Mouse (Mus musculus): Measurements from ENCODE around the gene Mknk1.

The Mknk1 gene

DNA sequence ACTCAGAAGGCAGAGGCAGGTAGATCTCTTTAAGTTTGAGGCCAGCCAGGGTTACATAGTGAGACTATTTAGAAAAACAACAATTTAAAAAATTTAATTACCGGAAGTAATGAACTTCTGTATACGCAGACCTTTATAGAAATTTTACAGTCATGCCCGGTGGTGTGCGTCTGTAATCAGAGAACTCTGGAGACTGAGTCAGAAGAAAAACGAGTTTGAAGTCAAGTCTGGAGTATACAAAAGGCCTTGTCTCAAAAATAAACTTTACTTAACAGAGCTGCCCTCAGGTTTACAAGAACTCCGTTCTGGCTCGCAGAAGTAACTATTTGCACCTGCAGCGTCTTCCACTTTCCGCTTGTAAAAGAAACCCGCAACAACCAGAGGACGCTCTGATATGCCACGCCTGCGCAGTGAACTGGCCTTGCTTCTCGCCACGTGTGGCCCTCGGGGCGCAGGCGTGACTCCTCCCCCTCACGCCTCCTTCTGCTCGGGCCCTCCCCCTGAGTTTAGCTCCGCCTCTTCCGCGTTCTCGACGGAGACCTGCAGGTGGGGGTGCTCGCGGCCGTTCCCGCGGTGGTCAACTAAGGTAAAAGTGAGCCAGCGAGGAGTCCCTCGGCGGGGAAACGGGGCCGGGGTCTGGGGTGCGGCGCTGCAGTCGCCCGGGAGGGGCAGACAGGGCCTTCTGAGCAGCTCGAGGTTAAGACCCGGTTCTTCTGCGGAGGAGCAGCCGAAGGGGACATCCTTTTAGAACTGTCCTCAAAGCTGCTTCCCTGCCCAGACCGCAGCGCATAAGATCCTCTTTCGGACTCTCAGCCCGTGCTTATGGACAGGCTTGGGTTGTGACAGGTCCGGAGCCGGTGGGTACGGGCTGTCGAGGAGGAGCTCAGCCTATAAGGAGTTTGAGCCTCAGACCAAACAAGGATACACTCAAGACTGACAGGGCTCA, at the start of gene Mknk1:
TSS of gene Mknk1 (plus strand) at position 503 of the 946 bp plus-strand sequence.
- DNase-seq: peak; percentile 83

DNA sequence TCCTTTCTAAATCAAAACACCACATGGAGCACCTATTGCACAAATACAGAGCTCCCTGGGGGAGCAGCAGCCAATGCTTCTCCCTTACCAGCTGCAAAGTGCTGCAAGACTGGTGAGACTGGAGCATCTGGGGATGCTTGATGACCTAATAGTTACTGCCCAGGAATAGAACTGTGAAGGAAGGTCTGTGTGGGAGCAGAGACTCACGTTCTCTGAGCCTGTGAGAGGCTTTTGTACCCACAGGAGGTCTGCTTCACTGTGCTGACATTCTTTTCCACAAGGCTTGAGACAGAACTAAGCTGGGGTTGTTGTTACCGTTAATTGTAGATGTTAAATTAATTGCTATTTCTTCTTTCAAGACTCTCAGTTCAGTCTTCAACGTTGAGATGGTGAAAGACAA, 48.1 kb upstream of the Mknk1 start:
- no peak for DNase-seq

DNA sequence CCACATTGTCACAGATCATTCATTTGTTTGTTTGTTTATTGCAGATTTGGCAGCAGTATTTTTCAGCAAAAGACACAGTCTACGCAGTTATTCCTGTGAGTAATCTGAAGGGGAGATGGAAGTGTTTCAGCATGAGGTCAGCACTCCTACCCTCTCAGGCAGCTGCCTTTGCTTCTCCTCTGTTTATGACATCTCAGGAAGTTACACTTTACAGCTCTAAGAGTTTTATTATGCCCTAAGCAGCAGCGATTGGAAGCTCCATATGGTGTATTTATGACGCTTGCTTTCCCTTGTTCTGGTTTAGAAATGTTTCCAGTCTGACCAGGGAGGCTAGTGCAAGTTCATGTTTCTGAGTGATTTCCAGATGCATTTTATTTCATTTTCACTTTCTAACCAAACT, 43.6 kb upstream of the Mknk1 start:
- DNase-seq: no peak

- no peak for DNase-seq
Observed at GRCm38 (mm10) chr4:115799981-115800380, 39.0 kb upstream of the Mknk1 start.

- DNase-seq: no peak
Observed at GRCm38 (mm10) chr4:115812326-115812725, 26.7 kb upstream of the Mknk1 start.

DNA sequence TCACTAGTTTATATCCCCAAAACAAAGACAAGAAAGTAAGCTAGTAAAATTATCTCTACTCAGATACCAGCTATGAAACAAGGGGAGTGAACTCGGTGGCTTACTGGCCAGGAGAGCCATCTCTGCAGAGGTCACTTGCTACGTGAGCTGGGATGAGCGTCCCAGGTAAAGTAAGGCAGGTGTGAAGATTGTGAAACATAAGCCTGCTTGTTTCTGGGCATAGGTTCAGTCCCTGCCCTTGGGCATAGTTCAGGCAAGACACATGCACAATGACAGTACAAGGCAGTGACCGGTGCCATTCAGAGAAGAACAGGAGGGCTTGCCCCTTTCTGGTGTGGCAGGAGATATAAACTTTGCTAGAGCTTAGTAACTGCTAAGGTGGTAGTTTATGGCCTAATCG, 23.4 kb upstream of the Mknk1 start:
- no peak for DNase-seq

DNA sequence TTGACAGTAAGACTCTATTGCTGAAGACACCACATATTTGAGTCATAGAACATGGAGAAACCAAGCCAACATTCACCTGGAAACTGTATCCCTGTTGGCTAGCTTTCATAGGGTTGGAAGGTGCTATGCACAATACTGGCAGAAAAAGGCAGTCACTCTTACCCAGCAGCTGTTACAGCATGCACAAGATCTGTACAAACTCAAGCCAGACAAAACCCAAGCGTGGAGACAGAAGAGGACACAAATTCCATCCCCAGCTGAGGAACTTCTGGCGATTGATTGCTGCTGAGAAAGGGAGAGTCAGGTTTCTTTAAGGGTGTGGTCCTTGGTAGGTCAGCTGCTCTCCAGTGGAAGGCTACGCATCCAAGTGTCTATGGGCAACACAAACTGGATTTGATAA, 18.8 kb upstream of the Mknk1 start:
- DNase-seq: no peak

DNA sequence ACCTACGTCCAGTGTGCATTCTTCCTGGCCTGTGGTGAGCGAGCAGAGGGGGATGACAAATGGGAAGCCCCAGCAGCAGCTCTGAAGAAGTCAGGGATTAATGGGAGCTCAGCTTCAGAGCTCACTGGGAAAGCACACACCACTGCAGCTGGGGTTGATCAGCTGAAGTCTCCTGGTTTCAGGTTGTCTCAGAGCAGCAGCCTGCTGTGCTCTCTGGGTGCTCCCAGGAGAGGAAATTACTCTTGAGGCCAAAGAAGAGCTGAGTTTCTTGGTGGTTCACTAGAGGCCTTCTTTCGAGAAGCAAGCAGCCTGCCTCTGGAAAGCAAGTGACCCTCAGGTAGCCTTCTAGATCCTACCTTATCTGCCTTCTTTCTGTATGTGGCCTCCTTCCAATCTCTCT, 18.1 kb upstream of the Mknk1 start:
- DNase-seq: no peak

- no peak for DNase-seq
Observed at GRCm38 (mm10) chr4:115821431-115821830, 17.6 kb upstream of the Mknk1 start.

- no peak for DNase-seq
Observed at GRCm38 (mm10) chr4:115821928-115822327, 17.1 kb upstream of the Mknk1 start.

- DNase-seq: no peak
Observed at GRCm38 (mm10) chr4:115824178-115824577, 14.8 kb upstream of the Mknk1 start.

GRCm38 (mm10) chr4:115825271-115825670, 13.7 kb upstream of the Mknk1 start:
- DNase-seq: no peak

DNA sequence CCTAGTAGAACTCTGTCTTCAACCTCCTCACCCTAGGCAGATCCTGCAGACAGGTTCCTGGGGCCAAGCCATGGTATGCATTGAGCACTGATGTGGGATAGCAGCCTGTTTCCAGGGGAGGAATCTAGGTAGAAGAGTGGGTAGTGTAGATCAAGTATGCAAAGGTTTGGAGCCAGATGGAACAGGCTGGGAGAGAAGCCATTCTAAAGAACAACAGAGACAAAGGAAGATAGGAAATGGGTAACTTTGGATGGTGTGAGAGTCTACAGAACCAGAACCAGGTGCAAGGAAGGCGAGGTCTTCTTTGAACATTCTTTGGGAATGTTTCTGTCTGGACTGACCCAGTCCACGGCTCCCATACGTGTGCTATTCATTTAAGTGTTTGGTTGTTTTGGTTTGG, 11.9 kb upstream of the Mknk1 start:
- no peak for DNase-seq

DNA sequence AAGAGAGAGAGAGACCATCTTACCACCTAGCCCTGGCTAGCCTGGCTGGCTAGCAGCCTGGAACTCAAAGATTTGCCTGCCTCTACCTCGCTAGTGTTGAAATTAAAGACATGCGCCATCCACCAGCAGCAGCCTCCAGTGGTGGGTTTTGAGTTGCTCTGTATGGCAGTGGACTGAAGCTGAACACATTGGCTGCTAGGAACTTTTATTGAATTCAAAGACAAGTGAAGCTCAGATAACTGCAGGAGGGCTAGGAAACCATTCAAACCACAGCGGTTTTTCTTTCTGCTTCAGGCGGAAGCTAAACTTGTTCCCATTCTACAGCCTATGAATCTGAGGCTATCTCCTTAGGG, 11.5 kb upstream of the Mknk1 start:
- DNase-seq: no peak

DNA sequence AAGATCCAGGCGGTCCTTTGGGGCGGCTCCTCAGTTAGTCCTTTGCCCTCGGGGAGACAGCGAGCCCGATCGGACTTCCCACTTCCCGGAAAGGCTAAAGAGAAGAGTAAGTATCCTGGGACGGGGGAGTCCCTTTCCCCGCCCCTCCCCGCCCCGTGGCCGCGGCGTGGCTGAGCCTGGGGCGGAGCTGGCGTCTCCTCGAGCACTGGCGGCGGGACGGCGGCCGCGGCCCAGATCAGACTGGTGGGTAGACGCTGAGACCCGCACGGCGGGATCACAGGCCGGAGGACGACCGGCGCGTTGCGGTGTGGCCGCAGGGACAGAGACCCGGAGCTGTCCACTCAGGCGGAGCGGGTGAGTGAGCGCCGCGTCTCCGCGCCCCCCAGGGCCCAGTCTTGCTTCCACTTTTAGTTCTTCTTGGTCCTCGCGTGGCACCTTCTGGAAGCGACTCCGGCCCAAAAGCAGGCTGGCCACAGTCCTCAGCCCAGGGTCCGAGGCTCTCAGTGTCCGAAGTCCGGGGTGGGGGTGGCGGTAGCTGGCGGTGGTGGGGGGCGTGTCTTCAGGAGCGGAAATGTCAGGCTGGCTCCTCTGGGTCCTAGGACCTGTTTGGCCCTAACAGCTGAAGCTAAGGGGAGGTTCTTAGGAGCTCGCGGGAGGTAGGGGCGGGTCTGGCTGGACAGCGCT, 11.0 kb upstream of the Mknk1 start, which contains the start of gene Mob3c:
TSS of gene Mob3c (plus strand) at position 205 of the 684 bp plus-strand sequence.
- DNase-seq: peak; percentile 58

- no peak for DNase-seq
Observed at GRCm38 (mm10) chr4:115828572-115828902, 10.5 kb upstream of the Mknk1 start.

DNA sequence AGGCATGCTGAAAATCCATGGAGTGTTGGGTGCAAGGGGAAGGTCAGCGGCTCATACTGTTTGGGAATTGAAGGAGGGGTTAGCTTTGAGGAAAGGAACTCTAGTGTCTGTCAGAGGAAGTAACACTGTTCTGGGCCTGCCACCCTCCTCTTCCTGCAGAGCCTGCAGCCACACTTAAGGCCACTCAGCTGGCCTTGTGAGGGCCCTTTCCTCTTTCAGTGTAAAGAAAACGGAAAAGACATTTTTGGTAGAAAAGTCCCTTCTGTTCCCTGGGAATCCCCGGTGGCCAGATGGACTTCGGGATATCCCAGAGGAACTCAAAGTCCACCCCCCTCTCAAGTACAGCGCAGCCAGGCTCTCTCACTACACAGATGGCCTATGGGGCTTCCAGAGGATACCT, 8.5 kb upstream of the Mknk1 start:
- no peak for DNase-seq

DNA sequence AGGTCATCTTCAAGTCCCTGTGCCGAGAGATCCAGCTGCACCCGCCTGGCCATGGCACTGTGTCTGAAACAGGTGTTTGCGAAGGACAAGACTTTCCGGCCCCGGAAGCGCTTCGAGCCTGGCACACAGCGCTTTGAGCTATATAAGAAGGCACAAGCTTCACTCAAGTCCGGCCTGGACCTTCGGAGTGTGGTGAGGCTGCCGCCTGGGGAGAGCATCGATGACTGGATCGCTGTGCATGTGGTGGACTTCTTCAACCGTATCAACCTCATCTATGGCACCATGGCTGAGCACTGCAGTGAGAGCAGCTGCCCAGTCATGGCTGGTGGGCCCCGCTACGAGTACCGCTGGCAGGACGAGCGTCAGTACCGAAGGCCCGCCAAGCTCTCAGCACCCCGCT, 7.8 kb upstream of the Mknk1 start:
- no peak for DNase-seq

GRCm38 (mm10) chr4:115832040-115832439, 7.0 kb upstream of the Mknk1 start:
- DNase-seq: no peak

GRCm38 (mm10) chr4:115835576-115835975, 3.4 kb upstream of the Mknk1 start:
- DNase-seq: no peak

DNA sequence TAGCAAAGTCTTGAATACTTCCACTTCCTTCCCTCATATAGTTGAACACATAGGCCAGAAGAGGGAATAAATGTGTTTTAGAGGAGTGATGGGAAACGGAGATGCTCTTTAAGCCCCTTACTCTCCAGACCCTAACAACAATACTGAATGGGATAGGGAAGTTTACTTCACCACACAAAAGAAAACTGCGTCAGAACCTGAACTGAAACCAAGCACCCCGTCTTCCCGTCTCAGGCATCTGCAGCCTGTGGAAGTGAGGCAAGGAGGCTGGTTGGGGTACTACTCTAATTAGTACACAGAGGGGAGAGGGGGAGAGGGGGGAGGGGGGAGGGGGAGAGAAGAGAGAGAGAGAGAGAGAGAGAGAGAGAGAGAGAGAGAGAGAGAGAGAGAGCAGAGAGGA, 802 bp upstream of the Mknk1 start:
- no peak for DNase-seq

GRCm38 (mm10) chr4:115839956-115840355, 958 bp downstream of the Mknk1 start:
- DNase-seq: no peak

GRCm38 (mm10) chr4:115840842-115841241, 1.8 kb downstream of the Mknk1 start:
- DNase-seq: no peak

- no peak for DNase-seq
Observed at GRCm38 (mm10) chr4:115846656-115847055, 7.7 kb downstream of the Mknk1 start.

Measured in right cerebral cortex, postnatal 4 days (tissue).